Mouse (Mus musculus) kidney, embryonic 14.5 days (tissue): ENCODE measurements around the gene Tut1. TPM values are rescaled to one million over a fixed set of nuclear protein-coding genes. Genes with fewer than 3 reads are reported as not detected.

Experiments used
- ATAC-seq: fragments of 200-750 bp; cut with Nextera tagmentation; 2 replicates; pipeline ENCODE4 v1.8.0; 2017; ENCODE audit warnings: moderate number of reproducible peaks, mild to moderate bottlenecking, moderate TSS enrichment, moderate library complexity; ENCODE audit not compliant: low FRiP score, low TSS enrichment
- H3K27ac ChIP-seq: fragments of 300-500 bp; sonication (generic); 2 replicates; pipeline ENCODE4 v1.5.1; 2014; ENCODE audit warnings: low read depth, mild to moderate bottlenecking, low read length, moderate library complexity, mixed read lengths
- H3K27me3 ChIP-seq: fragments of 300-500 bp; sonication (generic); 2 replicates; pipeline ENCODE4 v1.6.1; 2014; ENCODE audit warnings: mild to moderate bottlenecking, low read length; ENCODE audit not compliant: control insufficient read depth, insufficient read depth
- H3K36me3 ChIP-seq: fragments of 300-500 bp; sonication (generic); 2 replicates; pipeline ENCODE4 v1.6.1; 2014; ENCODE audit warnings: low read length, mixed read lengths; ENCODE audit not compliant: control insufficient read depth, insufficient read depth
- H3K4me1 ChIP-seq: fragments of 300-500 bp; sonication (generic); 2 replicates; pipeline ENCODE4 v1.6.1; 2014; ENCODE audit warnings: low read length, mixed read lengths; ENCODE audit not compliant: control insufficient read depth, insufficient read depth
- H3K4me2 ChIP-seq: fragments of 300-500 bp; sonication (generic); replicated peaks from 2 replicates; pipeline ENCODE4 v1.6.1; 2014; ENCODE audit warnings: low read depth, mild to moderate bottlenecking, low read length
- H3K4me3 ChIP-seq: fragments of 300-500 bp; sonication (generic); 2 replicates; pipeline ENCODE4 v1.5.1; 2014; ENCODE audit warnings: mild to moderate bottlenecking, low read length
- H3K9ac ChIP-seq: fragments of 300-500 bp; sonication (generic); 2 replicates; pipeline ENCODE4 v1.6.1; 2014; ENCODE audit warnings: low read depth, mild to moderate bottlenecking, low read length, moderate library complexity
- H3K9me3 ChIP-seq: fragments of 300-500 bp; sonication (generic); 2 replicates; pipeline ENCODE4 v1.6.1; 2016; ENCODE audit warnings: low read length; ENCODE audit not compliant: control insufficient read depth
- WGBS: fragments of 180-500 bp; shearing (Covaris S2); extraction: QIAGEN DNeasy Blood & Tissue Kit; methylation state at CpG from one replicate; pipeline ENCODE4 v1.1.7; 2014; 5-methylcytosine and 5-hydroxymethylcytosine counted together
- polyA plus RNA-seq: library from polyadenylated mRNA; unstranded; fragments of >200 nt; fragmentation: Nextera tagmentation; extraction: Ambion mirVana; gene quantifications from 2 replicates; pipeline ENCODE4 v1.2.1, GENCODE M21; 2014

The Tut1 gene
- polyA plus RNA-seq, 1 experiment from 2014 or later = 31.7 TPM

DNA sequence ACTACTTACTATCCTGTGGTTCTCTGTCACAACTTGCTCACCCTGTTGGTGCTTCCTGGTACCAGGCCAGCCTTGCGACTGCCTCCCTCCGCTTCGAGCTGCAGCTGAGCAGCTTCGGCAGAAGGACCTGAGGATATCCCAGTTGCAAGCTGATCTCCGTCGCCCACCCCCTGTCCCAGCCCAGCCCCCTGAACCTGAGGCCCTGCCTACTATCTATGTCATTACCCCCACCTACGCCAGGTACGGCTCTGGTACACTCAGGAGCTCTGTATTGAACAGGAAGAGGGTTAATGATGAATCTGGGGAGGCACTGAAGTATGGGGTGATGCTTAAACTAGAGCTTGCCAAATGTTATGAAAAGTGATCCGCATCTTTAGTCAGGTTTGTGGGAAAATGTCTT lies 31.9 kb upstream of the Tut1 start:
- Histone ChIP-seq H3K27me3 (no peaks in the 10 kb centered on the region), H3K9me3 (no peaks in the 10 kb centered on the region), H3K4me2 (peak overlapping the region; percentile 68), H3K27ac (no peak overlapping the region), H3K36me3 (peaks cover 25% of the 10 kb centered on the region; the same call in 1 of the 2 replicates), H3K4me1 (peaks cover 10% of the 10 kb centered on the region; the same call in 1 of the 2 replicates), H3K4me3 (0 out of 2 replicates have a peak overlapping the region, but pooled peaks have one; percentile 72), H3K9ac (no peak overlapping the region)
- whole genome bisulfite sequencing = 80% methylated on average over 9 of the region's 9 CpGs
- no peak for ATAC-seq

DNA sequence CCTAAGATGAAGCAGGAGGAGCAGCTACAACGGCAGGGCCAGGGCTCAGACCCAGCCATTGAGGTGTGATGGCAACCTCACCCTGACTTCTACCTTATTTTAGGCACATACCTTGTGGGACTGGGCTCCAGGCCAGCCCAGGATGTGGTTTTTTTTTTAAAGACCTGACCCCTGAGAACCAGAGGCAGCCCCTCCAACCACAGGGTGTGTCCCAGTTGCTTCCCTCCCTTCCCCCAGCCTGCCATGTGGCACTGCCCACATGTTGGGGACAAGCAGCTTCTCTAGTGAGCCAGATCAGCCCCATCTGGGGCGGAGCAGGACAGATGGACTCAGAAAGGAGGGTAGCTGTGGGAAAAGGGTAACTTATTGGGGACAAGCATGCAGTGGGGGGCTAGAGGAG lies 26.9 kb upstream of the Tut1 start:
- H3K36me3 ChIP-seq = peaks cover 34% of the 10 kb centered on the region; the same call in 1 of the 2 replicates
- no peak overlapping the region for H3K4me3 ChIP-seq
- peaks cover 17% of the 10 kb centered on the region for H3K4me1 ChIP-seq
- ATAC-seq = no peak
- H3K9ac ChIP-seq = no peak overlapping the region
- WGBS = 100% methylated on average over 2 of the region's 2 CpGs
- H3K9me3 ChIP-seq = no peaks in the 10 kb centered on the region
- H3K4me2 ChIP-seq = no peak overlapping the region
- no peaks in the 10 kb centered on the region for H3K27me3 ChIP-seq
- H3K27ac ChIP-seq = no peak overlapping the region

DNA sequence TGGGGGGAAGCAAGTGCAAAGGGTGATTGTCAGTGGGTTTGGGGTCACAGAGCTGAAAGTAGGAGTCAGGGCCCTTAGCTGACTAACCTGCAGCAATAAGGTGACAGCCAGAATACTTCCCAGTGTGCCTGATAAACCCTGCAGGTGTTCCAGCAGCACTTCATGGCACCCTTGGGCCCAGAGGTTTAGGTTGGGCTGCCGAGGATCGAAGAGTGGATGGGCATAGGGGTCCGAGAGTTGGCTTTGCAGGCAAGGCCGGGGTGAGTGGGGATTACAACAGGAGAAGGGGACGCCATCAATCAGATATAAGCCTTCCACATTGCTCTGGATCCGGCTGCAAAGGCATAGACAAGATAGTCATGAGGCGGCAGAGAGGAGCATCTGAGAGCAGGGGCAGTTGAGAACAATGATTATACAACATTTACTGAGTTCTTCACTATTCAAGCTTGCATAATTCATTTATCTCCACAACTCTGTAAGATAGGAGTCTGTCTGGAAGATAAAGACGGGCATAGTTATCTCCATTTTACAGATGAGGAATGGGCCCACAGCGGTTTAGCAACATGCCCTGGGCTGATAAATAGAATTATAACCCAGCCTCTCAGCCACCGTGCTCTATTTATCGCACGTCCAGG lies 25.6 kb upstream of the Tut1 start:
- peaks cover 16% of the 10 kb centered on the region for H3K4me1 ChIP-seq
- H3K9me3 ChIP-seq = no peaks in the 10 kb centered on the region
- peaks cover 35% of the 10 kb centered on the region for H3K36me3 ChIP-seq
- H3K4me3 ChIP-seq = no peak overlapping the region
- H3K27ac ChIP-seq = no peak overlapping the region
- H3K9ac ChIP-seq = no peak overlapping the region
- no peak for ATAC-seq
- no peaks in the 10 kb centered on the region for H3K27me3 ChIP-seq
- no peak overlapping the region for H3K4me2 ChIP-seq
- WGBS = 87% methylated on average over 12 of the region's 12 CpGs

DNA sequence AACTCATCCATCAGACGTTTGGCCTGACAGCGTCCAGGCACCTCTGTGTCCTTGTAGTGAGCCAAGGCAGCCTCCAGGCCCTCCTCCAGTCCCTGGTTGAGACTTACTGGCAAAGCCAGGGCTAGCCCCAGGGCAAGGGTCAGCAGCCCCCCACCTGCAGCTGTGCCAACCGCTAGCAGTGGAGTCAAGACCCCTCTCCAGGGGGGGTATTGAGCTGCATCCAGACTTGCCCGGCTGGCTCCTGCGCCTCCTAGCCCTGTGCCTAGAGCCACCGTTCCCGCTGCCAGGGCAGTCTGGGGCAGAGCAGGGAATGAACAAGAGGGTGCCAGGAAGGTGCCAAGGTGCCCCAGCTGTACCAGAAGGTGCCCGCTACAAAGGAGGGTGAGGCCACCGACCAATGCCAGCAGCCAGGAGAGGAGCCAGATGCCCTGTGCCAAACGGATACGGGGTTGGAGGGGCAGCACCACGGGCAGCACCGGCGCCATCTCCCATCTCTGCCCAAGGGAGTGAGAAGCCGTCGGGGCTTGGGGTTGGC lies 24.9 kb upstream of the Tut1 start:
- Histone ChIP-seq H3K27ac (peak overlapping the region; percentile 83; the same call in 1 of the 2 replicates), H3K4me3 (peak overlapping the region; percentile 82), H3K36me3 (peaks cover 42% of the 10 kb centered on the region), H3K9ac (peak overlapping the region; percentile 81), H3K4me2 (peak overlapping the region; percentile 83), H3K4me1 (peaks cover 16% of the 10 kb centered on the region), H3K27me3 (no peaks in the 10 kb centered on the region), H3K9me3 (no peaks in the 10 kb centered on the region)
- WGBS = 19% methylated on average over 16 of the region's 16 CpGs
- ATAC-seq = peak; percentile 24; the same call in 1 of the 2 replicates

DNA sequence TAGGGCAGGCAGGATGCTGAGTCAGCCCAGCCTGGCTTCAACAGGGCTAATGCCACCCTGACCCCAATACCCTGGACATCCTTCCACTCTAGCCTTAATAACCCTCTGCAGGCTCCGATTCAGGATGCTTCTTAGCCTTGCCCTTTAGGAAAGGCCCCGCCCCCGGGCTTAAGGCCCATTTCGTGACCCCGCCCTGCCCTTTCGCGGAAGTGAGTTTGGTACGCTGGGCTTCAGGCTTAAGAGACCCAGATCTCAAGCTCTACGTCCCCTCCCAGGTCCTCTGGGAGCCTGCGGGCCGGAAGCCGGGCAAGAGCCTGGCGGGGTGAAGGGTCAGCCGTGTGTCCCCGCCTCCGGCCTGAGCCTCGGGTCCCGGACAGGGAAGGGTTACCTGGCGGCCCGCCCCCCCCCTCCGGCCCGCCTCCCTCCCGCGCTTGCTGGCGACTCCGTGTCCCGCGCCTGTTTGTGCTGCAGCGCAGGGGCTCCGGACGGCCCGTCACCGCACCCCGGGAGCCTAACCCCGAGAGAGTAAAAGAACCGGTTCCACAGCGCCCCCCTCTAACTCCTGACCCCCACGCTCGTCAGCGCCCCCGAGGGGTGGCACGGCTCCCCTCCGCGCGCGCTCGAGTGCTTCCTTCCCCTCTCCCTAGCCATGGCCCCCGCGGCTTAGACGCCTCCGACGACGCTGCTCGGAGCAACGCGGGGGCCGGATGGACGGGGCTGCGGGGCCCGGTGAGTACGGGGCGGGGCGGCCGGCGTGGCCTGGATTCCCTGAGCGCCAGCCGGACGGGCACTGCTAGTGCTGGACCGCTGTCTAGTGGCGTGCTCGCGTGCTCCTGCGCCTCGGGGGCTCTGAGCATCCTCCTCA lies 24.2 kb upstream of the Tut1 start, which contains the start of the genes Rom1 and Eml3:
Rom1 (minus strand) TSS at position 133 of the 865 bp plus-strand sequence.
Eml3 (plus strand) TSS at position 329 of the 865 bp plus-strand sequence.
- H3K27ac ChIP-seq = peak within 1 kb of the TSS; percentile 83
- peaks cover 45% of the 10 kb centered on the region for H3K36me3 ChIP-seq
- H3K4me1 ChIP-seq = peaks cover 16% of the 10 kb centered on the region
- no peaks in the 10 kb centered on the region for H3K27me3 ChIP-seq
- H3K9me3 ChIP-seq = no peaks in the 10 kb centered on the region
- H3K4me2 ChIP-seq = peak within 1 kb of the TSS; percentile 83
- under 1% methylated on average over 48 of the region's 74 CpGs for WGBS
- peak within 1 kb of the TSS; percentile 81 for H3K9ac ChIP-seq
- peak; percentile 85 for ATAC-seq
- peak within 1 kb of the TSS; percentile 82 for H3K4me3 ChIP-seq

DNA sequence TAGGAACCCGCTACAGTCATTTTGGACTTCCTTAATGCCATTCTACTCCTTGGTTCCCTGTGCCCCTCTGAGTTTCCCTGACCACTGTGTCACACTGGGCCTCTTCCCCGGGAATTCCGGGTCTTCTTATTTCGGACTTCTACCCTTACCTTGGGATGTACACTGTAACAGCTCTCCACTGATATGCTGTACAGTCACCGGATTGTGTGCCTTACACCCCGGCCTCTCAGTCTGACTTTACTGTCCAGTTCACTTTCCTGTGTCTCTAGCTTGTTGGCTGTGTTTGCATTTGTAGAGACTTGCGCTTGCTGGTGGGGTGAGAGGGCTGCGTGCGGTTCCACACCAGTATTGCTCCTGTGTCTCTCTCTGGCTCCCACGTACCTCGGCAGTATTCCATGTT lies 23.5 kb upstream of the Tut1 start:
- ATAC-seq = 0 out of 2 replicates have a peak, but pooled peaks have one; percentile 20
- Histone ChIP-seq H3K4me1 (peaks cover 16% of the 10 kb centered on the region), H3K27ac (peak overlapping the region; percentile 83; the same call in 1 of the 2 replicates), H3K4me2 (peak overlapping the region; percentile 83), H3K4me3 (peak overlapping the region; percentile 82), H3K27me3 (no peaks in the 10 kb centered on the region), H3K36me3 (peaks cover 50% of the 10 kb centered on the region), H3K9ac (peak overlapping the region; percentile 81), H3K9me3 (no peaks in the 10 kb centered on the region)
- 6% methylated on average over 11 of the region's 11 CpGs for WGBS

DNA sequence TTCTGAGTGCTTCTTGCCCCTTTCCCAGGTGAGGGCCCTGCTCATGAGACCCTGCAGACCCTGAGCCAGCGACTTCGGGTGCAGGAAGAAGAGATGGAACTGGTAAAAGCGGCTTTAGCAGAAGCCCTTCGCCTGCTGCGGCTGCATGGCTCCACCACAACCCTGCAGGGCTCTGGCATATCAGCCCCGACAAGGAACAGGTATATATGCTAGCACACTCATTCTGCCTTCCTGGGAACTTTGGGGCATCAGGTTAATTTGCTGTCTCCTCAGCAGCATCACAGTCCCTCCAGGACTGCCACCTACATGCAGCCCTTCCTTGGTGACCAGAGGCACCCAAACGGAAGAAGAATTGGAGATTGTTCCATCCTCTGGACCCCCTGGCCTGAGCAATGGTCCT lies 22.9 kb upstream of the Tut1 start:
- H3K27ac ChIP-seq = no peak overlapping the region
- 74% methylated on average over 7 of the region's 7 CpGs for whole genome bisulfite sequencing
- no peak for ATAC-seq

DNA sequence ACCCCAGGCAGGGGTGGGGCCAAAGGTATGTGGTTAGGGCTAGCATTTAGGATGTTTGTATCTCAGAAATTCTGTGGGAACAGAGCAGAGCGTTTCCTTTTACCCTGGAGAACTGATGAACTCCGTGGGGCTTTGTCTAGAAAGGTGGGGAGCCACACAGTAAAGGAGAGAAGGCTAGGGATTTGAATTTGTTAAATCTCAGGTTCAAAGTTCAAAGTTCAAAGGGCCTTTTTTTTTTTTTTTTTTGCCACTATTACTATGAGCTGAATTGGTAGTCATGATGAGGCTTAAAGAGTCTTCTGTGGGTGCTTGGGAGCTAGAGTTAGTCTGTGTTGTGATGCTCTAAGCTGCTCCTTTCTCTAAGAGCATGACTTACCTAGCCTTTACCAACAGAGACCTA lies 16.9 kb upstream of the Tut1 start:
- 90% methylated on average over 2 of the region's 2 CpGs for WGBS
- Histone ChIP-seq H3K36me3 (peaks cover 48% of the 10 kb centered on the region), H3K9me3 (no peaks in the 10 kb centered on the region), H3K27ac (no peak overlapping the region), H3K4me2 (no peak overlapping the region), H3K27me3 (no peaks in the 10 kb centered on the region), H3K4me3 (no peak overlapping the region), H3K9ac (no peak overlapping the region), H3K4me1 (peaks cover 4% of the 10 kb centered on the region; the same call in 1 of the 2 replicates)
- no peak for ATAC-seq

More for the DNA sequence above, 22.9 kb upstream of the Tut1 start:
- Histone ChIP-seq H3K4me1 (peaks cover 16% of the 10 kb centered on the region), H3K36me3 (peaks cover 52% of the 10 kb centered on the region), H3K27me3 (no peaks in the 10 kb centered on the region), H3K9me3 (no peaks in the 10 kb centered on the region), H3K9ac (peak overlapping the region; percentile 81; the same call in 1 of the 2 replicates), H3K4me2 (peak overlapping the region; percentile 83), H3K4me3 (peak overlapping the region; percentile 82)
